Mouse (Mus musculus): Measurements from ENCODE around the gene C1qtnf12. TPM values are rescaled to one million over a fixed set of nuclear protein-coding genes. Genes with fewer than 3 reads are reported as not detected.

Gene C1qtnf12
- polyA plus RNA-seq, 1 experiment from 2014 or later = 23.8 TPM

- H3K4me3 ChIP-seq = no peak overlapping the region
- WGBS = 94% methylated on average over 2 of the region's 2 CpGs
- H3K27ac ChIP-seq (replicated peaks) = no peak overlapping the region
- H3K9me3 ChIP-seq (replicated peaks) = no peaks in the 10 kb centered on the region
- DNase-seq (ENCODE audit: low spot score) = no peak
- peaks cover 71% of the 10 kb centered on the region for H3K36me3 ChIP-seq
- no peaks in the 10 kb centered on the region for H3K27me3 ChIP-seq (ENCODE audit: low read depth, poor library complexity, severe bottlenecking)
- H3K4me1 ChIP-seq = no peaks in the 10 kb centered on the region
Observed at GRCm38 (mm10) chr4:156014436-156014835, 52.3 kb downstream of the C1qtnf12 start.

Other genes starting within 250 kb of the C1qtnf12 start
- gene Tmem240, start 227.5 kb upstream of the C1qtnf12 start, polyA plus RNA-seq (2016; fragmentation: Nextera tagmentation; extraction: Ambion mirVana) = 0.65 and 1.2 TPM in 2 replicates
- 115 and 129 TPM in 2 replicates for gene Atad3a, start 201.2 kb upstream of the C1qtnf12 start, polyA plus RNA-seq (2016; fragmentation: Nextera tagmentation; extraction: Ambion mirVana)
- 12.2 and 13.1 TPM in 2 replicates for gene Vwa1, start 187.6 kb upstream of the C1qtnf12 start, polyA plus RNA-seq (2016; fragmentation: Nextera tagmentation; extraction: Ambion mirVana)
- gene Tmem88b, start 176.4 kb upstream of the C1qtnf12 start, polyA plus RNA-seq (2016; fragmentation: Nextera tagmentation; extraction: Ambion mirVana) = 0.31 and 0.45 TPM in 2 replicates
- gene Ankrd65, start 171.9 kb upstream of the C1qtnf12 start, polyA plus RNA-seq (2016; fragmentation: Nextera tagmentation; extraction: Ambion mirVana) = not detected in 2 replicates
- 235 and 260 TPM in 2 replicates for gene Mrpl20, start 159.4 kb upstream of the C1qtnf12 start, polyA plus RNA-seq (2016; fragmentation: Nextera tagmentation; extraction: Ambion mirVana)
- gene Ccnl2, start 149.8 kb upstream of the C1qtnf12 start, polyA plus RNA-seq (2016; fragmentation: Nextera tagmentation; extraction: Ambion mirVana) = 161 and 171 TPM in 2 replicates
- 159 and 172 TPM in 2 replicates for gene Aurkaip1, start 131.0 kb upstream of the C1qtnf12 start, polyA plus RNA-seq (2016; fragmentation: Nextera tagmentation; extraction: Ambion mirVana)
- gene Mxra8, start 122.6 kb upstream of the C1qtnf12 start, polyA plus RNA-seq (2016; fragmentation: Nextera tagmentation; extraction: Ambion mirVana) = 50.7 and 53.1 TPM in 2 replicates
- gene Dvl1, start 114.9 kb upstream of the C1qtnf12 start, polyA plus RNA-seq (2016; fragmentation: Nextera tagmentation; extraction: Ambion mirVana) = 5.0 and 5.4 TPM in 2 replicates
- 0.22 and 0.41 TPM in 2 replicates for gene Tas1r3, start 99.0 kb upstream of the C1qtnf12 start, polyA plus RNA-seq (2016; fragmentation: Nextera tagmentation; extraction: Ambion mirVana)
- 21.6 and 24.6 TPM in 2 replicates for gene Cptp, start 92.9 kb upstream of the C1qtnf12 start, polyA plus RNA-seq (2016; fragmentation: Nextera tagmentation; extraction: Ambion mirVana)
- gene Ints11, start 92.8 kb upstream of the C1qtnf12 start, polyA plus RNA-seq (2016; fragmentation: Nextera tagmentation; extraction: Ambion mirVana) = 114 and 116 TPM in 2 replicates
- 50.7 and 53.4 TPM in 2 replicates for gene Pusl1, start 70.5 kb upstream of the C1qtnf12 start, polyA plus RNA-seq (2016; fragmentation: Nextera tagmentation; extraction: Ambion mirVana)
- gene Acap3, start 70.5 kb upstream of the C1qtnf12 start, polyA plus RNA-seq (2016; fragmentation: Nextera tagmentation; extraction: Ambion mirVana) = 24.3 and 38.4 TPM in 2 replicates
- 152 and 161 TPM in 2 replicates for gene Ube2j2, start 18.5 kb upstream of the C1qtnf12 start, polyA plus RNA-seq (2016; fragmentation: Nextera tagmentation; extraction: Ambion mirVana)
- 14.0 and 15.3 TPM in 2 replicates for gene B3galt6, start 30.3 kb downstream of the C1qtnf12 start, polyA plus RNA-seq (2016; fragmentation: Nextera tagmentation; extraction: Ambion mirVana)
- 131 and 138 TPM in 2 replicates for gene Sdf4, start 30.6 kb downstream of the C1qtnf12 start, polyA plus RNA-seq (2016; fragmentation: Nextera tagmentation; extraction: Ambion mirVana)
- 0.42 and 0.88 TPM in 2 replicates for gene Tnfrsf4, start 51.5 kb downstream of the C1qtnf12 start, polyA plus RNA-seq (2016; fragmentation: Nextera tagmentation; extraction: Ambion mirVana)
- 1.1 and 1.8 TPM in 2 replicates for gene Tnfrsf18, start 63.8 kb downstream of the C1qtnf12 start, polyA plus RNA-seq (2016; fragmentation: Nextera tagmentation; extraction: Ambion mirVana)
- 0.30 TPM in 1 of 2 replicates, not detected in the other for gene Ttll10, start 97.1 kb downstream of the C1qtnf12 start, polyA plus RNA-seq (2016; fragmentation: Nextera tagmentation; extraction: Ambion mirVana)
- 75.3 and 76.5 TPM in 2 replicates for gene 9430015G10Rik, start 147.7 kb downstream of the C1qtnf12 start, polyA plus RNA-seq (2016; fragmentation: Nextera tagmentation; extraction: Ambion mirVana)
- 0.79 and 0.93 TPM in 2 replicates for gene Rnf223, start 168.2 kb downstream of the C1qtnf12 start, polyA plus RNA-seq (2016; fragmentation: Nextera tagmentation; extraction: Ambion mirVana)
- gene Agrn, start 235.2 kb downstream of the C1qtnf12 start, polyA plus RNA-seq (2016; fragmentation: Nextera tagmentation; extraction: Ambion mirVana) = 55.4 and 84.4 TPM in 2 replicates
- gene Isg15, start 238.5 kb downstream of the C1qtnf12 start, polyA plus RNA-seq (2016; fragmentation: Nextera tagmentation; extraction: Ambion mirVana) = 0.21 and 0.73 TPM in 2 replicates
- 5.1 and 6.5 TPM in 2 replicates for gene AW011738, start 241.0 kb downstream of the C1qtnf12 start, polyA plus RNA-seq (2016; fragmentation: Nextera tagmentation; extraction: Ambion mirVana)